Mouse (Mus musculus) liver, adult 2 months (tissue): ENCODE results near the gene Gm45713. TPM values are rescaled to one million over a fixed set of nuclear protein-coding genes. Genes with fewer than 3 reads are reported as not detected.

Experiments
- DNase-seq: peaks from one replicate; pipeline ENCODE4 v3.0.0-alpha.2; 2011; ENCODE audit warnings: low read depth, low spot score; ENCODE audit errors: extremely low read depth
- H3K27ac ChIP-seq: fragments of 200-500 bp; replicated peaks from 2 replicates; pipeline ENCODE4 v1.5.1; 2012; ENCODE audit warnings: low read depth, mild to moderate bottlenecking, control low read depth, inconsistent platforms, low read length; ENCODE audit not compliant: insufficient read depth
- H3K27me3 ChIP-seq: fragments of 200-500 bp; 2 replicates; pipeline ENCODE4 v1.6.1; 2012; ENCODE audit warnings: mild to moderate bottlenecking, moderate library complexity, low read length, inconsistent platforms; ENCODE audit not compliant: control insufficient read depth, insufficient read depth
- H3K36me3 ChIP-seq: fragments of 200-500 bp; 2 replicates; pipeline ENCODE4 v1.6.1; 2012; ENCODE audit warnings: low read length, inconsistent platforms; ENCODE audit not compliant: control insufficient read depth, insufficient read depth
- H3K4me1 ChIP-seq: fragments of 200-500 bp; 2 replicates; pipeline ENCODE4 v1.6.1; 2011; ENCODE audit warnings: low read length; ENCODE audit not compliant: control insufficient read depth, insufficient read depth
- H3K4me3 ChIP-seq: fragments of 200-500 bp; 2 replicates; pipeline ENCODE4 v1.5.1; 2011; ENCODE audit warnings: low read depth, mild to moderate bottlenecking, control low read depth, low read length, moderate library complexity; ENCODE audit not compliant: insufficient read depth
- H3K79me2 ChIP-seq: fragments of 200-500 bp; 2 replicates; pipeline ENCODE4 v1.6.1; 2012; ENCODE audit warnings: inconsistent platforms, mild to moderate bottlenecking, low read length, moderate library complexity; ENCODE audit not compliant: control insufficient read depth, insufficient read depth
- H3K9ac ChIP-seq: fragments of 200-500 bp; 2 replicates; pipeline ENCODE4 v1.6.1; 2012; ENCODE audit warnings: low read depth, mild to moderate bottlenecking, control low read depth, inconsistent platforms, low read length
- CTCF ChIP-seq: fragments of 200-500 bp; IDR thresholded peaks from 2 replicates; pipeline ENCODE4 v1.5.1; 2011; ENCODE audit warnings: low read depth, low read length, control low read depth
- POLR2A ChIP-seq: fragments of 200-500 bp; IDR thresholded peaks from 2 replicates; pipeline ENCODE4 v1.6.1; 2011; ENCODE audit warnings: low read length, control low read depth; ENCODE audit not compliant: insufficient read depth; ENCODE audit errors: extremely low read depth
- WGBS: fragments of 180-500 bp; shearing (Covaris S2); methylation state at CpG from one replicate; pipeline ENCODE4 v1.1.7; 2018; 5-methylcytosine and 5-hydroxymethylcytosine counted together
- polyA plus RNA-seq: library from polyadenylated mRNA; depleted of rRNA; stranded (reverse); fragments of >200 nt; gene quantifications from 2 replicates; pipeline ENCODE4 v1.2.3, GENCODE M21; 2012
- total RNA-seq: library from RNA; depleted of rRNA; stranded (reverse); fragments of >200 nt; gene quantifications from 2 replicates; pipeline ENCODE4 v1.2.3, GENCODE M21; 2014

Gene Gm45713
- total and polyA plus RNA-seq, 2 experiments: not detected

DNA sequence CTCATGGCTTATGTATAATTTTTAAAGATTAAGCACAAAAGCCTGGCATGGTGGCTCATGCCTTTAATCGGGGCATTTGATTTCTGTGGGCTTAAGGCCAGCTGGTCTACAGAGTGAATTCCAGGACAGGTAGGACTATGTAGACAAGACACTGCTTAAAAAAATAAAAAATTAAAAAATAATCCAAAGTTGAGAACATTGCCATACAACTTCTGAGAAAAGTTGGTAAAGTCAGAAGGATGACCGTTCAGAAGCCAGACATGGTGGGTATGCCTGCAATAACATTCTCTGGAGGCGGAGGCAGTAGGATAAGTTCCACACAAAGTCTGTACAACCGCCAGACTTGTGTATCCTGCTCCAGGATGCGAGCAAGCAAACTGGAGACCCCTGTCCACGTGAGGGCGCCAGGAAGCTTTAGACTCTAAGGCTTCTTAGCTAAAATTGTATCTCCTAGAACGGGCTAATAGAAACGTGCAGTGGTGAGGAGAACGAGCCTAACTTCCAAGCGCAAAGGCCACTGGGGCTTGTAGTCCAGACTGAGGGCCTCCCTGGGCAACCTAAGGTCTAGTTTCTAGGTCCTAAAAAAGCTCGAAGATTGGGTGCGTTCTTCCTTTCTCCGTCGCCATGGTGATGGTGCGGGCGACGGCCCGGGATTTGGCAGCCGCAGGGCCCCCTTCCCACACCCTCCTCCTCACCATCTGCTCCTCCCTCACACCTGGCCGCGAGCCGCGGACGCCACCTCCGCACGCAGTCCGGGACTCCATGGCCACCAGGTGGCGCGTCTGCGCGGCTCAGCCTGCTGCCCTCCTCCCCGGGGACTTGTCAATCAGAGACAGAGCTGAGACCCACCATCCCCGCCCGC is 25.8 kb upstream of the Gm45713 start:
- H3K27me3 ChIP-seq: peaks cover 3% of the 10 kb centered on the region; the same call in 1 of the 2 replicates
- DNase-seq: peak; percentile 67
- TF ChIP-seq POLR2A (no peak), CTCF (peak; percentile 90)
- H3K4me3 ChIP-seq: peak overlapping the region; percentile 54
- 0 out of 2 replicates have a peak, but pooled peaks cover 3% of the 10 kb centered on the region for H3K4me1 ChIP-seq
- 0 out of 2 replicates have a peak overlapping the region, but pooled peaks have one; percentile 7 for H3K9ac ChIP-seq
- H3K27ac ChIP-seq: no peak overlapping the region
- no peaks in the 10 kb centered on the region for H3K36me3 ChIP-seq
- H3K79me2 ChIP-seq: no peaks in the 10 kb centered on the region
- WGBS: 7% methylated on average over 35 of the region's 35 CpGs

DNA sequence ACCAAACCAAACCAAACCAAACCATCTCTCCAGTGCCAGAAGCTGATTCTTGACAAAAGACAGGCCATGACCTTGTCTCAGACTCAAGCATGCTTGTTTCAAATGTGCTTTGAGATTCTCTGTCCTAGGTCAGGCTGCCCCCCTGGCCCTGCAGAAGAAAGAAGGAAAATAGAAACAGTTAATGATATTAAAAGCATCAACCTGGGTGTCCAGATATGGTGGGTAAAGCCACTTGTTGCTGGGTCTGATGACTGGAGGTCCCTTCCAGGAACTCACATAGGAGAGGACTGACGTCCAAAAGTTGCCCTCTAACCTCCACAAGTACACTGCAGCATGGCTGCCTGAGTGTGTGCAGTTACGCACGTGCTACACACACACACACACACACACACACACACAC is 24.8 kb upstream of the Gm45713 start:
- Histone ChIP-seq H3K4me1 (0 out of 2 replicates have a peak, but pooled peaks cover 3% of the 10 kb centered on the region), H3K9ac (no peak overlapping the region), H3K4me3 (no peak overlapping the region), H3K27me3 (no peaks in the 10 kb centered on the region; the same call in 1 of the 2 replicates), H3K36me3 (no peaks in the 10 kb centered on the region), H3K79me2 (no peaks in the 10 kb centered on the region), H3K27ac (no peak overlapping the region)
- WGBS: 90% methylated on average over 3 of the region's 3 CpGs
- DNase-seq: no peak
- TF ChIP-seq CTCF (no peak), POLR2A (no peak)

DNA sequence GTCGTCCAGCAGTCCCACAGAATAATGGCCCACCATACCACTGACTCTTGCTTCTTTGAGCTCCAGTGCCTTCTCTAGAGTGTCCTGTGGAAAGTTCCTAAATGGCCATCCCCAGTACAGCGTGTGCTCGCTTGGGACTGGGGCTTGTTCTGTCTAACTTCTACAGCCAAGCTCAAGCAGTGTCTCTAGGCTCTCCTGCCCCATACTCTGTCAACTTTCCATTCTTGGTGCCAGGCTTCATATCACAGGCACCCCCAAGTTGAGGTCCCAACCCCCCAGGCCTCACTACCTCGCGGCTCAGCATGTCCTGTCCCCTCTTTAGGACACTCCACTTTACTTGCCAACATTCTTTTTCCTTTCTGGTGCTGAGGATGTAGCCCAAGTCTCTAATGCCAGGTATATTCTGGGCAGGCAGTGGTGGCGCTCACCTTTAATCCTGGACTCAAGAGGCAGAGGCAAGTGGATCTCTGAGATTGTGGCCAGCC is 24.3 kb upstream of the Gm45713 start:
- H3K36me3 ChIP-seq: no peaks in the 10 kb centered on the region
- no peaks in the 10 kb centered on the region for H3K79me2 ChIP-seq
- no peaks in the 10 kb centered on the region; the same call in 1 of the 2 replicates for H3K27me3 ChIP-seq
- 0 out of 2 replicates have a peak, but pooled peaks cover 3% of the 10 kb centered on the region for H3K4me1 ChIP-seq
- H3K4me3 ChIP-seq: no peak overlapping the region
- DNase-seq: no peak
- no peak for TF ChIP-seq CTCF
- no peak for TF ChIP-seq POLR2A
- no peak overlapping the region for H3K9ac ChIP-seq
- no peak overlapping the region for H3K27ac ChIP-seq
- WGBS: 97% methylated on average over 6 of the region's 6 CpGs

DNA sequence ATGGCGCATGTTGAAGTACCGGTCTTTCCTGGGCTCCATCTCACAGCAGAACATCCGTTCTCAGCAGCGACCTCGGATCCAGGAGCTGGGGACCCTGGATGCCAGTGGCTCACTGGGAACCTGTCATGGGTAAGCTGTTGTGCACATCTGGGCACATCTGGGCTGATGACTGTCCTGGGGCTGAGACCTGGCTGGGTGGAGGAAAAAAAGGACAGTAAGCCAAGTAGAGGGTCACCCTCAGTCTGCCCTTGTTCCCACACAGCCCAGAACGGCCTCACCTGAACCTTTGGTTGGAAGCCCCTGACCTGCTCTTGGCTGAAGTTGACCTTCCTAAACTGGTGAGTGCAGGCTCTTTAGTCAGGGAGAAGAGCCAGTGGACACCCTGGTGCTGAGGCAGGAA is 23.0 kb upstream of the Gm45713 start:
- Histone ChIP-seq H3K27me3 (no peaks in the 10 kb centered on the region), H3K27ac (no peak overlapping the region), H3K9ac (no peak overlapping the region), H3K36me3 (no peaks in the 10 kb centered on the region), H3K4me1 (0 out of 2 replicates have a peak, but pooled peaks cover 3% of the 10 kb centered on the region), H3K4me3 (no peak overlapping the region), H3K79me2 (no peaks in the 10 kb centered on the region)
- no peak for TF ChIP-seq POLR2A
- no peak for TF ChIP-seq CTCF
- 97% methylated on average over 6 of the region's 6 CpGs for WGBS
- DNase-seq: no peak

DNA sequence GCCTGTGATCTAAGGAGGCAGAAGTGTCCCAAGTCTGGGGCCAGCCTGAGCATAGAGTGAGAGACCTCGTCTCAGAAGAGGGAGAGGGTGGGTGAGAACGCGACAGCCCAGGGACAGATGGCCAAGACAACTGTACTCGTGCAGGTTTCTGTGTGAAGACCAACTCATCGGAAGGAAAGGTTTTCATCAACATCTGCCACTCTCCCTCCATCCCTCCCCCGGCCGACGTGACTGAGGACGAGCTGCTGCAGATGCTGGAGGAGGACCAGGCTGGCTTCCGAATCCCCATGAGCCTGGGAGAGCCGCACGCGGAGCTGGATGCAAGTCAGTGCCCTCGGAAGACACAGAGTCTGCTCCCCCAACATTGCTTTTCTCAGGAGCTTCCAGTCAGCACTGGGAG is 21.4 kb upstream of the Gm45713 start:
- H3K9ac ChIP-seq: no peak overlapping the region
- H3K27ac ChIP-seq: no peak overlapping the region
- no peaks in the 10 kb centered on the region for H3K27me3 ChIP-seq
- 91% methylated on average over 14 of the region's 14 CpGs for WGBS
- 0 out of 2 replicates have a peak, but pooled peaks cover 3% of the 10 kb centered on the region for H3K4me1 ChIP-seq
- TF ChIP-seq CTCF: no peak
- TF ChIP-seq POLR2A: no peak
- H3K4me3 ChIP-seq: no peak overlapping the region
- H3K79me2 ChIP-seq: no peaks in the 10 kb centered on the region
- DNase-seq: no peak
- no peaks in the 10 kb centered on the region for H3K36me3 ChIP-seq
